Mouse (Mus musculus): Measurements from ENCODE around the gene Nrbp1. TPM values are rescaled to one million over a fixed set of nuclear protein-coding genes. Genes with fewer than 3 reads are reported as not detected.

The Nrbp1 gene
- polyA plus RNA-seq, 1 experiment from 2014 or later: 146 TPM

DNA sequence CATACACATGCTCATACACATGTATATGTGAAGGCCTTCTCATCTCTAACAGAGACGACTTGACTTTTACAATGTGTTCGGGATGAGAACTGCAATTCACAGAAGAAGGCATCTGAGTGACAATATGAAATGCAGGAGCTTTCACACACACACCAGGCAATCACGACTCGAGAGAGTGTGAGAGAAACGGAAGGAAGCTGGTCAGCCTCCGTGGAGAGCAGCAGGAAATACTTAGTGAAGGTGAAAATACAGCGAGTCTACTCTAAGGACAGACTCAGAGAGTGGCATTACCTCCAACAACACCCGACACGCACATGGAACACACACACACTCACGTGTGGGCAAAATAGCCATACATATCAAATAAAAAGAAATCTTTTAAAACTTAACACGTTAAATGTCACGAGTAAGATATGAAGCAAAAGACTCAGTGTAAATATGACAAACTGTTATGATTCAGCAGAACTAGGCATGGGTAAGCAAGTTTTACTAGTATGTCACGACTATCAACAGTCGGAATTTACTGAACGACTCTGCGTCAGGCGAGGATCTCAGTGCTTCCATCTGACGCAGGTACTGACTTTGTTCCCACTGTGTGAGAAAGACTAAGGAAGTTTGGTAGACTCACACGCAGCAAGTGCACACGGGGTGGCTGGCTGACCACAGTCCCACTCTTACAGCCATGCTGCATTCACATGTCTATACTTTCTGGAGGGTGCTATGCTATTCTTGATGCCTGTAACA is 38.8 kb downstream of the Nrbp1 start:
- H3K4me1 ChIP-seq (ENCODE audit: control insufficient read depth, insufficient read depth, low read length): no peaks in the 10 kb centered on the region
- H3K27me3 ChIP-seq (ENCODE audit: control insufficient read depth, insufficient read depth, low read length): no peaks in the 10 kb centered on the region
- no peak overlapping the region for H3K4me3 ChIP-seq (replicated peaks; ENCODE audit: low read length)
- WGBS: 83% methylated on average over 20 of the region's 20 CpGs
- H3K27ac ChIP-seq (ENCODE audit: low read length): no peak overlapping the region
- no peak for ATAC-seq (ENCODE audit: insufficient read depth, low FRiP score)
- no peak overlapping the region for H3K9ac ChIP-seq (ENCODE audit: low read length)
- no peak overlapping the region for H3K4me2 ChIP-seq (ENCODE audit: low read depth, low read length)
- H3K36me3 ChIP-seq (ENCODE audit: control insufficient read depth, insufficient read depth, low read length): peaks cover 15% of the 10 kb centered on the region
- H3K9me3 ChIP-seq (replicated peaks; ENCODE audit: control insufficient read depth, low read length): no peaks in the 10 kb centered on the region

DNA sequence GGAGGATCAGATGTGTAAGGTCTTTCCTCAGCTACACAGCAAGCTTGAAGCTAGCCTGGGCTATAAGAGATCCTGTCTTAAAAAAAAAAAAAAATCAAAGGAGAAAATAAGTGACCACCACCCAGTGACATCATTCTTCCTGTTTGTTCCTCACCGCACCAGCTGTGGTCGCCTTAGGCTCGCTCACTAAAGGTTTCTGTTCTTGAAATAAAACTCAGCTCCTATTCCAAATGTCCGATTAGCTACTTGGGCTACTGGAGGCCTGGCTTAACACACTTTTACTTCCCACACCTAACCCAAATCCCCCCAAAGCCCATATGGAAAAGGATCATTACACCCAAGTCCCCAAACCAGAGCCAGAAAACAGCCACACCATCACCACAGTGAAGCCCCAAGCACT is 47.6 kb downstream of the Nrbp1 start:
- WGBS: 64% methylated on average over 4 of the region's 4 CpGs

DNA sequence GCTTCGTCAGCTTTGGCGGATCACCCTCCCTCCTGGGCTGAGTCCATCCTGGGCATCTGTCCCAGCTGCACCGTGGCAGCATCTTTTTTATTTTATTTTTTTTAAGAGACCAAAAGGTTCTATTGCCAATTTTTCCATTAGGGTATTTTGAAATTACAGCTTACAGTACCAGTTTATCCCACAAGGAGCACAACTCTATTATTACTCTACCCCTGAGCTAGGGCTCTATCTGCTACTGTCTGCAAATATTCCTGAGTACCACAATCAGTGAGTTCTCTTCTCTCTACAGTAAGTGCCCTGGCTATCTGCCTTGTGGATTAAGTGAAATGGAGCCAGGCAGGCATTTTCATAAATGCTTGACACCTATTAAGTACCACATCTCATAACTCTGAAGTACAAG is 48.0 kb downstream of the Nrbp1 start:
- no peak for ATAC-seq (ENCODE audit: insufficient read depth, low FRiP score)
- Histone ChIP-seq H3K36me3 (ENCODE audit: control insufficient read depth, insufficient read depth, low read length) (peaks cover 3% of the 10 kb centered on the region; the same call in 1 of the 2 replicates), H3K4me2 (ENCODE audit: low read depth, low read length) (no peak overlapping the region), H3K9ac (ENCODE audit: low read length) (no peak overlapping the region), H3K27me3 (ENCODE audit: control insufficient read depth, insufficient read depth, low read length) (no peaks in the 10 kb centered on the region), H3K4me3 (replicated peaks; ENCODE audit: low read length) (no peak overlapping the region), H3K4me1 (ENCODE audit: control insufficient read depth, insufficient read depth, low read length) (peaks cover 5% of the 10 kb centered on the region; the same call in 1 of the 2 replicates), H3K9me3 (replicated peaks; ENCODE audit: control insufficient read depth, low read length) (no peaks in the 10 kb centered on the region), H3K27ac (ENCODE audit: low read length) (no peak overlapping the region)
- 80% methylated on average over 3 of the region's 3 CpGs for WGBS

More for the DNA sequence above, 47.6 kb downstream of the Nrbp1 start:
- H3K4me3 ChIP-seq (replicated peaks; ENCODE audit: low read length): no peak overlapping the region
- peaks cover 5% of the 10 kb centered on the region; the same call in 1 of the 2 replicates for H3K4me1 ChIP-seq (ENCODE audit: control insufficient read depth, insufficient read depth, low read length)
- peaks cover 6% of the 10 kb centered on the region; the same call in 1 of the 2 replicates for H3K36me3 ChIP-seq (ENCODE audit: control insufficient read depth, insufficient read depth, low read length)
- no peaks in the 10 kb centered on the region for H3K9me3 ChIP-seq (replicated peaks; ENCODE audit: control insufficient read depth, low read length)
- H3K27ac ChIP-seq (ENCODE audit: low read length): no peak overlapping the region
- H3K27me3 ChIP-seq (ENCODE audit: control insufficient read depth, insufficient read depth, low read length): no peaks in the 10 kb centered on the region
- no peak overlapping the region for H3K4me2 ChIP-seq (ENCODE audit: low read depth, low read length)
- ATAC-seq (ENCODE audit: insufficient read depth, low FRiP score): no peak
- H3K9ac ChIP-seq (ENCODE audit: low read length): no peak overlapping the region

DNA sequence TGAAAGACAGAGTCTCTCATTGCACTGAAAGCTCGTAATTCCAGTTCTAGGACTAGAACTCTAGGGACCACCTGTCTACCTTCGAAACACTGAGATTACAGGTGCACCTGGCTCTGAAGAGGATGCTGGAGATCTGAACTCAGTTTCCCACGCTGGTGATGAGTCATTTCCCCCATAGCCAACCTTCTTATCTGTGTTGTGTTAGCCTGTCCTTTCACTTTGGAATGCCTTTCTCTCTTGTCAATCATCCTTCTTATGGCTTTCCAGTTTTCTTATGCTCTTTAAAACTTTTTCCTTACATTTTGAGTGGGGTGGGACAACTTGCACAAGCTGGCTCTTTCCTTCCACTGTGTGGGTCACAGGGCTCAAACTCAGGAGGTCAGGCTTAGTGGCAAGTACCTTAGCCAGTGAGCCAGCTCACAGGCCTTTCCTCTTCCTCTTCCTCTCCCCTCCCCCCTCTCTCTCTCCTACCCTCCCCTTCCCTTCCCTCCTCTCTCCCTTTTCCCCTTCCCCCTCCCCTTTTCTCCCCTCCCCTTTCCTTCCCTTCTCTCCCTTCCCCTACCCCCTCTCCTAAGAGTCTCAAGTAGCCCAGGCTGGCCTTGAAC is 49.1 kb downstream of the Nrbp1 start:
- peak overlapping the region; percentile 76 for H3K4me2 ChIP-seq (ENCODE audit: low read depth, low read length)
- peak overlapping the region; percentile 70; the same call in 1 of the 2 replicates for H3K9ac ChIP-seq (ENCODE audit: low read length)
- no peaks in the 10 kb centered on the region for H3K27me3 ChIP-seq (ENCODE audit: control insufficient read depth, insufficient read depth, low read length)
- no peak for ATAC-seq (ENCODE audit: insufficient read depth, low FRiP score)
- no peaks in the 10 kb centered on the region for H3K36me3 ChIP-seq (ENCODE audit: control insufficient read depth, insufficient read depth, low read length)
- no peaks in the 10 kb centered on the region for H3K9me3 ChIP-seq (replicated peaks; ENCODE audit: control insufficient read depth, low read length)
- no peak overlapping the region for H3K27ac ChIP-seq (ENCODE audit: low read length)
- WGBS: 79% methylated on average over 3 of the region's 3 CpGs
- H3K4me1 ChIP-seq (ENCODE audit: control insufficient read depth, insufficient read depth, low read length): peaks cover 9% of the 10 kb centered on the region; the same call in 1 of the 2 replicates
- peak overlapping the region; percentile 68 for H3K4me3 ChIP-seq (replicated peaks; ENCODE audit: low read length)

DNA sequence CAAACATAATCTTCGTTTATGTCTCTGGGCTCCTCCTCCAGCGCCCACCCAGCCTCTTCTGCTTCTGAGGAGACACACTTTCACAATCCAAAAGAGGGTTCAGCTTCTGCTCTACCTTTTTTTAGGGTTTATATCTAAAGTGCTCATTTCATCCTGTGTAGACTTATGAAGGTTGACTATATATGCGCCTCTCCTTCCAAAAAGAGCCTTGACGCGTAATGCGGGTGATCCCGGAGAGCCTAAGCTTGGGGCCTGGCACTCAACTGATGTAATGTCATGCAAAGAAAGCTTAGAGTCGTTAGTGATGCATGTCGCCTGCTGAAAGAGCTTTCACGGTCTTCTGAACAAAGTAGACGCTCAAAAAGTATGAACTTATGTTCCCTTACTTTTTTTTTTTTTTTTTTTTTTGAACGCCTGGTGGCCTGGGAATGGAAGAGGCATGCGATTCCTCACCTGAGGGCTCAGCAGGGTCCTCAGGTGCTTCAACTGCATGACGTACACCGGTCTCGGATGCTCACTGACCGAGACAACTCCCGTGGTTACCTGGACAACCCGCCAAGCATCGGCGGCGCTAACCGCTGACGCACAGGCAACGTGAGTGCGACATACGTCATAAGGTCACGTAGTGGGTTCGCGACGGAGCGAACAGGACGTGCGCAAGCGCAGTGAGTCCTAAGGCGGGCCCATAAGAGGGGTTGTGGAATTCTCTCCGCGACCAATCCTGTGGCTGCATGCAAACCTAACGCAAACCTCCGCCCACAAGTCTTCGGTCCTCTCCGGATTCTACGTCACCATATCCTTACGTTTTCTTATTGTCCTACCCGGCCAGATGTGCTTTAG is 50.1 kb downstream of the Nrbp1 start, which contains the start of gene Ift172:
Ift172 (minus strand) TSS at position 596 of the 840 bp plus-strand sequence.
- Histone ChIP-seq H3K9ac (ENCODE audit: low read length) (peak within 1 kb of the TSS; percentile 74), H3K4me1 (ENCODE audit: control insufficient read depth, insufficient read depth, low read length) (peaks cover 15% of the 10 kb centered on the region; the same call in 1 of the 2 replicates), H3K4me3 (replicated peaks; ENCODE audit: low read length) (peak within 1 kb of the TSS; percentile 68), H3K4me2 (ENCODE audit: low read depth, low read length) (peak within 1 kb of the TSS; percentile 76), H3K9me3 (replicated peaks; ENCODE audit: control insufficient read depth, low read length) (no peaks in the 10 kb centered on the region), H3K36me3 (ENCODE audit: control insufficient read depth, insufficient read depth, low read length) (no peaks in the 10 kb centered on the region), H3K27ac (ENCODE audit: low read length) (peak within 1 kb of the TSS; percentile 87), H3K27me3 (ENCODE audit: control insufficient read depth, insufficient read depth, low read length) (no peaks in the 10 kb centered on the region)
- peak; percentile 97 for ATAC-seq (ENCODE audit: insufficient read depth, low FRiP score)
- WGBS: 2% methylated on average over 45 of the region's 45 CpGs

GRCm38 (mm10) chr5:31291361-31291688 is 50.7 kb downstream of the Nrbp1 start:
- Histone ChIP-seq H3K4me2 (ENCODE audit: low read depth, low read length) (peak overlapping the region; percentile 76), H3K27me3 (ENCODE audit: control insufficient read depth, insufficient read depth, low read length) (no peaks in the 10 kb centered on the region), H3K36me3 (ENCODE audit: control insufficient read depth, insufficient read depth, low read length) (no peaks in the 10 kb centered on the region), H3K4me3 (replicated peaks; ENCODE audit: low read length) (peak overlapping the region; percentile 68), H3K9me3 (replicated peaks; ENCODE audit: control insufficient read depth, low read length) (no peaks in the 10 kb centered on the region), H3K4me1 (ENCODE audit: control insufficient read depth, insufficient read depth, low read length) (peaks cover 15% of the 10 kb centered on the region; the same call in 1 of the 2 replicates), H3K27ac (ENCODE audit: low read length) (peak overlapping the region; percentile 87), H3K9ac (ENCODE audit: low read length) (peak overlapping the region; percentile 74)
- ATAC-seq (ENCODE audit: insufficient read depth, low FRiP score): no peak
- 3% methylated on average over 9 of the region's 9 CpGs for WGBS

- peak overlapping the region; percentile 79 for H3K4me3 ChIP-seq (replicated peaks; ENCODE audit: low read length)
- no peaks in the 10 kb centered on the region for H3K27me3 ChIP-seq (ENCODE audit: control insufficient read depth, insufficient read depth, low read length)
- H3K4me1 ChIP-seq (ENCODE audit: control insufficient read depth, insufficient read depth, low read length): peaks cover 13% of the 10 kb centered on the region; the same call in 1 of the 2 replicates
- peak overlapping the region; percentile 96 for H3K4me2 ChIP-seq (ENCODE audit: low read depth, low read length)
- ATAC-seq (ENCODE audit: insufficient read depth, low FRiP score): no peak
- peak overlapping the region; percentile 19; the same call in 1 of the 2 replicates for H3K27ac ChIP-seq (ENCODE audit: low read length)
- H3K9me3 ChIP-seq (replicated peaks; ENCODE audit: control insufficient read depth, low read length): no peaks in the 10 kb centered on the region
- peak overlapping the region; percentile 93 for H3K9ac ChIP-seq (ENCODE audit: low read length)
- H3K36me3 ChIP-seq (ENCODE audit: control insufficient read depth, insufficient read depth, low read length): no peaks in the 10 kb centered on the region
- 6% methylated on average over 29 of the region's 29 CpGs for WGBS
These were observed 54.4 kb downstream of the Nrbp1 start for GRCm38 (mm10) chr5:31294964-31295605.

DNA sequence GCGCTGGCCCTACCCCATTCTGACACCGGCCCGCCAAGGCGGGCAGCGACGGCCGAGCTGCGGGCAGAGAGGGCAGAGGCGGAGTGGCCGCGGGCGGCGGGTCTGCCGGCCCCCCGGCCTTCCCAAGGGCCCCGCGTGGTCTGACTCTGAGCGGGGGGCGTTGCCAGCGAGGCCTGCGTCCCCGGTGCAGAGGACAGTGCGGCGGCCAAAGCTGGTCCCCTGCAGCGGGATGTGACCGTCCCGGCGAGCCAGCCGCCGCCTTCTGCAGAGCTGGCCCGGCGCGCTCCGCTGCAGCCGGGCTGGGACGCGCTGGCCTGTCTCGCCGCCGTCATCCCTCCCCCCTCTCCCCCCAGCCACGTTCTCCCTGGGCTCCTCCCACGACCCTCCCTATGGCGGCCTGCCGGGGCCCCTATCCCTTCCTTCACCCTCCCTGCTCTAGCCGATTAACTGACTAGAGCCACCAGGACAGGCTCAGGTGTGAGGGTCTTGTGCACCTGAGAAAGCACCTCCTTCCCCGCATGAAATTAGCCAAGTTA is 55.0 kb downstream of the Nrbp1 start, which contains the start of gene Fndc4:
Fndc4 (minus strand) TSS at position 475 of the 536 bp plus-strand sequence.
- under 1% methylated on average over 38 of the region's 46 CpGs for WGBS
- no peaks in the 10 kb centered on the region for H3K9me3 ChIP-seq (replicated peaks; ENCODE audit: control insufficient read depth, low read length)
- peak within 1 kb of the TSS; percentile 93 for H3K9ac ChIP-seq (ENCODE audit: low read length)
- H3K4me1 ChIP-seq (ENCODE audit: control insufficient read depth, insufficient read depth, low read length): peaks cover 10% of the 10 kb centered on the region; the same call in 1 of the 2 replicates
- peak within 1 kb of the TSS; percentile 79 for H3K4me3 ChIP-seq (replicated peaks; ENCODE audit: low read length)
- no peaks in the 10 kb centered on the region for H3K36me3 ChIP-seq (ENCODE audit: control insufficient read depth, insufficient read depth, low read length)
- peak within 1 kb of the TSS; percentile 19; the same call in 1 of the 2 replicates for H3K27ac ChIP-seq (ENCODE audit: low read length)
- H3K4me2 ChIP-seq (ENCODE audit: low read depth, low read length): peak within 1 kb of the TSS; percentile 96
- no peaks in the 10 kb centered on the region for H3K27me3 ChIP-seq (ENCODE audit: control insufficient read depth, insufficient read depth, low read length)
- peak; percentile 56 for ATAC-seq (ENCODE audit: insufficient read depth, low FRiP score)
